Mouse (Mus musculus): ENCODE data around the gene Ift122.

DNA sequence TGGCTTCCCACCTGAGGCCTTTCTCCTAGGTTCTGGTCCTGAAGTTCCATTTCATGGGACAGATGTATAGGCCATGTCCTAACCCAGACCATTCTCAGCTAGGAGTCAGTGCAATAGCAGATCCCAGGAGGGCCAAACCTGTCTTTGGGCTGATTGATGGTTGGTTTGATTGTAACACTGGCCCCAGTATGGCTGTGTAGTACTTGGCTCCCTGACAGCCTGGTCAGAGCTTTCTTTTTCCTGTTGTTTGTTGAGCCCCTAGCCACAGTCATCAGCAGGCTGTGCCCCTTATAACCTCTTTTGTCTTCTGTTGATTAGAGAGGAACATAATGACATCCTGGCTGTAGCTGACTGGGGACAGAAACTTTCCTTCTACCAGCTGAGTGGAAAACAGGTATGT is 30.7 kb downstream of the Ift122 start:
- TF ChIP-seq POLR2A (IDR thresholded peaks at IDR 0.05; ENCODE audit: insufficient read length, low read depth) (no peak), CEBPB (IDR thresholded peaks at IDR 0.05; ENCODE audit: insufficient read depth, poor library complexity, severe bottlenecking) (no peak), E2F4 (IDR thresholded peaks at IDR 0.05; ENCODE audit: insufficient read depth) (no peak), MAX (IDR thresholded peaks at IDR 0.05; ENCODE audit: low read depth) (no peak), MYOG (IDR thresholded peaks at IDR 0.05; ENCODE audit: control insufficient read depth in 1 of 3, insufficient read depth in 1 of 3, insufficient read length in 2 of 3, low read depth in 2 of 3) (no peak), POLR2AphosphoS2 (IDR thresholded peaks at IDR 0.05; ENCODE audit: insufficient read length, low read depth) (no peak), TCF12 (IDR thresholded peaks at IDR 0.05; ENCODE audit: insufficient read depth, poor library complexity, severe bottlenecking) (no peak)

Data from myocyte (in vitro differentiated cells).